Mouse (Mus musculus) midbrain, embryonic 16.5 days (tissue): ENCODE results near the gene Cdon. TPM values are rescaled to one million over a fixed set of nuclear protein-coding genes. Genes with fewer than 3 reads are reported as not detected.

Source experiments
- ATAC-seq: fragments of 200-750 bp; cut with Nextera tagmentation; 2 replicates; pipeline ENCODE4 v1.8.0; 2017; ENCODE audit warnings: moderate TSS enrichment
- H3K27ac ChIP-seq: fragments of 300-500 bp; sonication (generic); 2 replicates; pipeline ENCODE4 v1.5.1; 2014; ENCODE audit warnings: mild to moderate bottlenecking, low read length, mixed read lengths
- H3K27me3 ChIP-seq: fragments of 300-500 bp; sonication (generic); 2 replicates; pipeline ENCODE4 v1.6.1; 2014; ENCODE audit warnings: low read depth, low read length, mixed read lengths; ENCODE audit not compliant: control insufficient read depth, insufficient read depth
- H3K36me3 ChIP-seq: fragments of 300-500 bp; sonication (generic); 2 replicates; pipeline ENCODE4 v1.6.1; 2014; ENCODE audit warnings: mild to moderate bottlenecking, low read length, moderate library complexity, mixed read lengths; ENCODE audit not compliant: control insufficient read depth, insufficient read depth
- H3K4me1 ChIP-seq: fragments of 300-500 bp; sonication (generic); 2 replicates; pipeline ENCODE4 v1.6.1; 2014; ENCODE audit warnings: mild to moderate bottlenecking, low read length, mixed read lengths; ENCODE audit not compliant: control insufficient read depth, insufficient read depth
- H3K4me2 ChIP-seq: fragments of 300-500 bp; sonication (generic); 2 replicates; pipeline ENCODE4 v1.6.1; 2014; ENCODE audit warnings: mild to moderate bottlenecking, low read length, mixed read lengths
- H3K4me3 ChIP-seq: fragments of 300-500 bp; sonication (generic); 2 replicates; pipeline ENCODE4 v1.5.1; 2014; ENCODE audit warnings: low read depth, mild to moderate bottlenecking, low read length, moderate library complexity, mixed read lengths
- H3K9ac ChIP-seq: fragments of 300-500 bp; sonication (generic); 2 replicates; pipeline ENCODE4 v1.6.1; 2014; ENCODE audit warnings: low read depth, low read length, mixed read lengths
- H3K9me3 ChIP-seq: fragments of 300-500 bp; sonication (generic); replicated peaks from 2 replicates; pipeline ENCODE4 v1.6.1; 2014; ENCODE audit warnings: mild to moderate bottlenecking, low read length, mixed read lengths; ENCODE audit not compliant: control insufficient read depth, poor library complexity, severe bottlenecking
- WGBS: fragments of 180-500 bp; shearing (Covaris S2); extraction: QIAGEN DNeasy Blood & Tissue Kit; methylation state at CpG from one replicate; pipeline ENCODE4 v1.1.7; 2014; 5-methylcytosine and 5-hydroxymethylcytosine counted together
- polyA plus RNA-seq: library from polyadenylated mRNA; unstranded; fragments of >200 nt; fragmentation: Nextera tagmentation; extraction: Ambion mirVana; gene quantifications from 2 replicates; pipeline ENCODE4 v1.2.1, GENCODE M21; 2015

Cdon gene
- polyA plus RNA-seq, 1 experiment from 2014 or later = 2.1 TPM

- Histone ChIP-seq H3K36me3 (peaks cover 5% of the 10 kb centered on the region), H3K27ac (no peak overlapping the region), H3K4me3 (no peak overlapping the region), H3K4me1 (no peaks in the 10 kb centered on the region), H3K27me3 (no peaks in the 10 kb centered on the region), H3K4me2 (no peak overlapping the region), H3K9ac (no peak overlapping the region), H3K9me3 (no peaks in the 10 kb centered on the region)
- WGBS = 78% methylated on average over 4 of the region's 4 CpGs
- no peak for ATAC-seq
Observed at GRCm38 (mm10) chr9:35535876-35536275, 114.9 kb downstream of the Cdon start.

DNA sequence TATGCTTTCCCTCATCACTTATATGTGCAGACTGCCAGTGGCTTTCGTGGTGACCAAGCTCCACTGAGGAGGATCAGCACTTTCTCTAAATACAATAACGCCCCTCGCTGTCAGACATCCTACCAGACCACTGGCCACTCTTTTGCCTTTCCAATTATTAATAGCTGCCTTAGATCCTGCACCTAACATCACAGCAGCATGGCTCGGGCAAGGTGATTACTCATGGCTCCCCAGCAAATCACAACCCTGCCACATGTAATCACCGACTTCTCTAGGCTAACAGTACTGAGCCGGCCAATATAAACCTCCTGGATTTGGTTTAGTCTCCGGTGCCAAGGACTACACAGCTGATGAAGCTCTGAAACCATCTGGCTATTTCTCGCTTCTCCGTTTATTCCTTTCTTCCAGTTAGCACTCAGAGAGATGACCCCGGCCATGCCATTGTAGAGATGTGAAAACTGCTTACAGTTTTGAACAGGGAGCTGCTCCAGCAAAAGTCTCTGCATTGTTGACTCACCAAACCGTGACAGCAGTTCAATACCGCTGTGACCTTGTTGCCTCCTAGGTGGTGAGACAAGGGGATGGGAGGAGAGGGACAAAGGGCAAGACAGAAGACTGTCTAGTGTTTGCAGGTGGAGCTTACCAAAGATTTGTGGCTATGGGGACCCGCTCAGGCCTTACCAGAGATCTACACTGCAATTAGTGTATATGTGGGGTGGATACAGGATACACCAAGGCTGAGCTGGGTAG is 118.2 kb downstream of the Cdon start:
- H3K9ac ChIP-seq = no peak overlapping the region
- H3K4me2 ChIP-seq = no peak overlapping the region
- H3K4me3 ChIP-seq = no peak overlapping the region
- WGBS = 75% methylated on average over 13 of the region's 13 CpGs
- no peaks in the 10 kb centered on the region for H3K27me3 ChIP-seq
- H3K4me1 ChIP-seq = no peaks in the 10 kb centered on the region
- H3K36me3 ChIP-seq = peaks cover 12% of the 10 kb centered on the region
- H3K27ac ChIP-seq = no peak overlapping the region
- no peak for ATAC-seq
- no peaks in the 10 kb centered on the region for H3K9me3 ChIP-seq

DNA sequence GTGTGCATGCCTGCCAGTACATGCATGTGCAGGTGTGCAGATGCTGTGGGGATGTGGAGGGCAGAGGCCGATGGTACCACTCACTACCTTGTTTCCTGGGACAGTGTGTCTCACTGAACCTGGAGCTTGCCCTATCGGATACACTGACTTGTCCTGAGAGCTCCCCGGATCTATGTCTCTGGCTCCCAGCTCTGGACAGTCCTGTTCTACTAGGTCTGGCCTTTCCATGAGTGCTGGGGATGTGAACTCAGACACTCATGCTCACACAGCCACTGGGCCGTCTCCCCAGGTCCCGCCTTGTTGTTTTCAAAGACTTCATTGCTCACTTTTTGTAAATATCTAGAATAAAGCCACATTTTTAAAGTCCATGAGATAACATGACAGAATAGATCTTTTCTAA is 120.1 kb downstream of the Cdon start:
- ATAC-seq = peak; percentile 44; the same call in 1 of the 2 replicates
- 90% methylated on average over 5 of the region's 5 CpGs for WGBS

GRCm38 (mm10) chr9:35541488-35541887 is 120.6 kb downstream of the Cdon start:
- peaks cover 15% of the 10 kb centered on the region for H3K36me3 ChIP-seq
- H3K4me2 ChIP-seq = no peak overlapping the region
- no peak overlapping the region for H3K27ac ChIP-seq
- H3K9ac ChIP-seq = no peak overlapping the region
- H3K9me3 ChIP-seq = no peaks in the 10 kb centered on the region
- peak; percentile 83 for ATAC-seq
- no peak overlapping the region for H3K4me3 ChIP-seq
- H3K4me1 ChIP-seq = no peaks in the 10 kb centered on the region
- H3K27me3 ChIP-seq = no peaks in the 10 kb centered on the region
- WGBS = 10% methylated on average over 6 of the region's 6 CpGs

More for the DNA sequence above, 120.1 kb downstream of the Cdon start:
- H3K27me3 ChIP-seq = no peaks in the 10 kb centered on the region
- H3K4me1 ChIP-seq = no peaks in the 10 kb centered on the region
- H3K4me3 ChIP-seq = no peak overlapping the region
- H3K4me2 ChIP-seq = no peak overlapping the region
- no peaks in the 10 kb centered on the region for H3K9me3 ChIP-seq
- H3K36me3 ChIP-seq = peaks cover 15% of the 10 kb centered on the region
- no peak overlapping the region for H3K9ac ChIP-seq
- no peak overlapping the region for H3K27ac ChIP-seq

DNA sequence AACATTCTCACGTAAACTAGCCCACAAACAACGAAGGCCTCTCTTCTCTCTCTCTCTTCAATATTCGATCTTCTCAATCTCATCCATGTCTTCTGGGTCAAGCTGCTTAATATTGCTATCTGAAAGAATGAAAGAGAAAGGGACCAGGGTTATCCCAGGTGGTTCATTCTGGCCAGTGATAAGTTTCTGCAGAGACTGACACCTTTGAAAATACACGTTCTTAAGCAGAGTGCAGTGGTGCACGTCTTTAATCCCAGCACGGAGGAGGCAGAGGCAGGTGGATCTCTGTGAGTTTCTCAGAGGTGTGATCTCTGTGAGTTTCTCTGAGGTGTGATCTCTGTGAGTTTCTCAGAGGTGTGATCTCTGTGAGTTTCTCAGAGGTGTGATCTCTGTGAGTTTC is 121.0 kb downstream of the Cdon start:
- Histone ChIP-seq H3K4me2 (no peak overlapping the region), H3K4me1 (no peaks in the 10 kb centered on the region), H3K36me3 (peaks cover 20% of the 10 kb centered on the region), H3K9me3 (no peaks in the 10 kb centered on the region), H3K27ac (no peak overlapping the region), H3K4me3 (no peak overlapping the region), H3K9ac (no peak overlapping the region), H3K27me3 (no peaks in the 10 kb centered on the region)
- 76% methylated on average over 6 of the region's 6 CpGs for WGBS
- ATAC-seq = no peak

- no peaks in the 10 kb centered on the region for H3K4me1 ChIP-seq
- H3K9me3 ChIP-seq = no peaks in the 10 kb centered on the region
- no peak overlapping the region for H3K4me2 ChIP-seq
- WGBS = 74% methylated on average over 14 of the region's 14 CpGs
- peaks cover 22% of the 10 kb centered on the region for H3K36me3 ChIP-seq
- H3K4me3 ChIP-seq = no peak overlapping the region
- H3K9ac ChIP-seq = no peak overlapping the region
- no peak overlapping the region for H3K27ac ChIP-seq
- no peaks in the 10 kb centered on the region for H3K27me3 ChIP-seq
- no peak for ATAC-seq
Observed at GRCm38 (mm10) chr9:35543099-35543860, 122.4 kb downstream of the Cdon start.

DNA sequence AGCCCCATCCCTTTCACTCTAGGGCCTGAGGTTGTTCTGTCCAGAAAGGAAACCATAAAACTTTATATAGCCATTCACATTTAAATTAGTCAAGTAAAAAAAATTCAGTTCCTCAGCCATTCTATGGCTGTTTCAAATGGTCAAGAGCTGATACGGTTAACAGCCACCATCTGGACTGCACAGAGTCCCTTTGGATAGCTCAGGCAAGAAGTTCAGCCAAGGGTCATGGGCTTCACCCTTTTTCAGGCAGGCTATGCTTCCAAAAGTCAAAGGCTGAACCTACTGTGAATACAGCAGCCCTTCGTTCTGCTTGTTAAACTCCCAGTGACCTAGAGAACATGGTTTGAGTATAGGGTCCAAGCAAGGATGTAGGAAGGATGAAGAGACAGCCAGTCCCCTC is 123.7 kb downstream of the Cdon start:
- H3K9me3 ChIP-seq = no peaks in the 10 kb centered on the region
- peaks cover 22% of the 10 kb centered on the region for H3K36me3 ChIP-seq
- no peak overlapping the region for H3K4me3 ChIP-seq
- H3K27ac ChIP-seq = no peak overlapping the region
- H3K4me2 ChIP-seq = no peak overlapping the region
- no peaks in the 10 kb centered on the region for H3K4me1 ChIP-seq
- ATAC-seq = no peak
- 87% methylated on average over 2 of the region's 2 CpGs for WGBS
- no peaks in the 10 kb centered on the region for H3K27me3 ChIP-seq
- H3K9ac ChIP-seq = no peak overlapping the region

DNA sequence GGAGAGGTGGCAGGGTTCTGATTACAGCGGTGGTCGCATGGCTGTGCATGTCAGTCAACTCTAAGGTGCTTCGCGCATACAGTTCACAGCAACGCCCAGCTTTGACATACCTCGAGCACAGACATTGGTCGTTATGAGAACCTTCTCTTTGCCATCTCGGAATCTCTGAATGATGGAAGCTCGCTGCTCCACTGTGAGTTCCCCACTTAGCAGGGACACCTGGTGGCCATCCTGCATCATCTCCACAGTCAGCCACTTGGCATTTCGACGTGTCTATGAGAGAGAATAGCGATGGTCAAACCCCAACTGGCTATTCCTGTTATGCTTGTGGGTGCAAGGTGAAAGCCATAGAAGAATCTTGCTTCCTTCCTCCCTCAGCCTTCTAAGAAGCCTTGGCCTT is 124.8 kb downstream of the Cdon start:
- no peak for ATAC-seq
- Histone ChIP-seq H3K4me3 (no peak overlapping the region), H3K36me3 (peaks cover 20% of the 10 kb centered on the region), H3K9ac (no peak overlapping the region), H3K4me2 (no peak overlapping the region), H3K27ac (no peak overlapping the region), H3K4me1 (no peaks in the 10 kb centered on the region), H3K9me3 (no peaks in the 10 kb centered on the region), H3K27me3 (no peaks in the 10 kb centered on the region)
- WGBS = 73% methylated on average over 12 of the region's 12 CpGs

DNA sequence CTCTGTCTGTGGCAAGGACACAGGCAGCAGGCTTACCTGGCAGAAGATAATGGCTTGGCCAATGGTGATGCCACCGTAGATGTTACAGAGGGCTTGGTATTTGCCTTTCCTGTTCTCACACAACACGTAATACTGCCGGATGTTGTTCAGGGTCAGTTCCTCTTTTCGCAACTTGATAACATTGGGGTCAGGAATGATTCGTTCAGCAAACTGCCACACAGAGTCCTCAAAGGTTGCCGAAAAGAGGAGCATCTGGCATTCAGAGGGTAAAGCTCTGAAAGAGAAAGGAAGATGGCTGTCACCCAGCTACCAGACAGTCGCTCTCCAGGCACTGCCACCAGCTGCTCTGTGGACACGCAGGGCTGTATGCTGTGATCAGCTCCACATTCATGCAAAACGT is 125.8 kb downstream of the Cdon start:
- Histone ChIP-seq H3K36me3 (peaks cover 18% of the 10 kb centered on the region), H3K27ac (no peak overlapping the region), H3K9me3 (no peaks in the 10 kb centered on the region), H3K4me2 (no peak overlapping the region), H3K27me3 (no peaks in the 10 kb centered on the region), H3K9ac (no peak overlapping the region), H3K4me3 (no peak overlapping the region), H3K4me1 (no peaks in the 10 kb centered on the region)
- no peak for ATAC-seq
- WGBS = 88% methylated on average over 9 of the region's 9 CpGs
